ENCODE assay signal across 9 mouse cellular contexts in genomic region chr9:107231539-107232139, GRCm38 (mm10). TPM values are rescaled to one million over a fixed set of nuclear protein-coding genes. Genes with fewer than 3 reads are reported as not detected.
DNase-seq lines count a peak whose midpoint lies in the region; ATAC-seq and TF ChIP-seq lines count a peak whose summit lies in the region.
"Had no signal": no experiment of that assay in that cellular context is flagged by ENCODE, and none has a peak within 500 bp of the region (broad histone marks: within the 10 kb centered on the region; RNA-seq: fewer than 3 reads in every experiment).

TSS of gene Dock3 (minus strand) at chr9:107231909.

- H3K4me3 ChIP-seq in gastrocnemius, adult 2 months: peak within 1 kb of the TSS; percentile 77
- peak within 1 kb of the TSS; percentile 91 for H3K4me3 ChIP-seq in hindbrain, embryonic 13.5 days
- H3K4me3 ChIP-seq in megakaryocyte, embryonic 14.5 days (replicated peaks): peak within 1 kb of the TSS; percentile 90

- H3K36me3 ChIP-seq in hindbrain, embryonic 13.5 days: no peaks in the 10 kb centered on the region
- H3K36me3 ChIP-seq in megakaryocyte, embryonic 14.5 days (replicated peaks; ENCODE audit: low read length): no peaks in the 10 kb centered on the region

- no peak for TF ChIP-seq CTCF in gastrocnemius, adult 2 months (IDR thresholded peaks at IDR 0.05)

- H3K27me3 ChIP-seq in hindbrain, embryonic 13.5 days: peaks cover 41% of the 10 kb centered on the region
- peaks cover 88% of the 10 kb centered on the region for H3K27me3 ChIP-seq in megakaryocyte, embryonic 14.5 days (replicated peaks)

- H3K9me3 ChIP-seq in hindbrain, embryonic 13.5 days: no peaks in the 10 kb centered on the region
- H3K9me3 ChIP-seq in megakaryocyte, embryonic 14.5 days: no peaks in the 10 kb centered on the region

- intact Hi-C loops in gastrocnemius, adult 2 months (cut with DNase I): loop anchor here (5.0 kb wide), 1 partner anchor 106 kb away; the partner anchor contains the start of gene Hemk1
- intact Hi-C loops in left cerebral cortex, postnatal 10 days (cut with DNase I): loop anchor here (5.0 to 10.0 kb wide), 2 partner anchors 69 to 227 kb away; no protein-coding TSS in a partner anchor

- no peak within 1 kb of the TSS for H3K27ac ChIP-seq in gastrocnemius, adult 2 months
- peak within 1 kb of the TSS; percentile 97 for H3K27ac ChIP-seq in hindbrain, embryonic 13.5 days

- under 1% methylated on average over 54 of the region's 87 CpGs for WGBS in hindbrain, embryonic 13.5 days

- H3K4me2 ChIP-seq in hindbrain, embryonic 13.5 days: peak within 1 kb of the TSS; percentile 68

- peak; percentile 74 for DNase-seq in gastrocnemius, adult 2 months
- DNase-seq in gastrocnemius, adult 18-20 months (ENCODE audit: low spot score): no peak
- peak; percentile 90 for DNase-seq in cerebellum, adult 9-11 months
- peak; percentile 67 to 79 for DNase-seq in frontal cortex, postnatal 10 days (ENCODE audit: low spot score in 2 of 2)
- DNase-seq in left cerebral cortex, postnatal 10 days (ENCODE audit: extremely low spot score in 1 of 2, low spot score in 2 of 2): peak; percentile 61 to 84
- DNase-seq in skeletal muscle tissue, adult 2 months (ENCODE audit: low read depth, low spot score): peak; percentile 15

- peak within 1 kb of the TSS; percentile 96 for H3K9ac ChIP-seq in hindbrain, embryonic 13.5 days

- peak; percentile 93 for ATAC-seq in hindbrain, embryonic 13.5 days (ENCODE audit: low FRiP score)

- H3K4me1 ChIP-seq in hindbrain, embryonic 13.5 days (replicated peaks): peaks cover 15% of the 10 kb centered on the region
- peaks cover 21% of the 10 kb centered on the region for H3K4me1 ChIP-seq in megakaryocyte, embryonic 14.5 days

RNA-seq across cellular contexts. Expression of gene Dock3, which starts in this region (rescaled TPM):
- total RNA-seq in gastrocnemius, adult 2 months (2021): not detected
- total RNA-seq in gastrocnemius, adult 18-20 months (2021): under 1 TPM in 1 of 2 experiments, not detected in 1; 0.33 TPM
- polyA plus RNA-seq in hindbrain, embryonic 13.5 days (2015; fragmentation: Nextera tagmentation; extraction: Ambion mirVana): 18.7 and 23.4 TPM in 2 replicates
- total RNA-seq in left cerebral cortex, postnatal 10 days (2021): 100 to 1,000 TPM; 168 to 173 TPM
- polyA plus RNA-seq in megakaryocyte, embryonic 14.5 days (2012; ENCODE audit: insufficient read depth, low replicate concordance): 0.09 TPM in 1 of 2 replicates, not detected in the other
- total RNA-seq: neutrophil, adult 5-6 weeks had no signal

Comparison
In these comparisons a context has a peak if more than half of its experiments do, and no peak if none do; other contexts are left out.
1. RNA of gene Dock3 (total RNA-seq): 168 to 173 TPM in left cerebral cortex, postnatal 10 days; 0.33 TPM in gastrocnemius, adult 18-20 months and not detected in gastrocnemius, adult 2 months; every median in the first group is over 100 times any median in the second.
2. Peak in DNase-seq and H3K4me3 ChIP-seq in gastrocnemius, adult 2 months; RNA of the gene not detected or under 1 TPM.
3. Peak in every context shown above with its lines, with median percentiles within 50 percentile points of each other: H3K4me3 ChIP-seq.